Mouse (Mus musculus) liver, embryonic 16.5 days (tissue): ENCODE results near the gene Prdm8. TPM values are rescaled to one million over a fixed set of nuclear protein-coding genes. Genes with fewer than 3 reads are reported as not detected.

Experiments used
- ATAC-seq: fragments of 200-750 bp; cut with Nextera tagmentation; 2 replicates; pipeline ENCODE4 v1.8.0; 2017; ENCODE audit warnings: low read depth, mild to moderate bottlenecking, moderate number of reproducible peaks, moderate library complexity
- H3K27ac ChIP-seq: fragments of 300-500 bp; sonication (generic); 2 replicates; pipeline ENCODE4 v1.5.1; 2014; ENCODE audit warnings: mild to moderate bottlenecking, low read length
- H3K27me3 ChIP-seq: fragments of 300-500 bp; sonication (generic); 2 replicates; pipeline ENCODE4 v1.6.1; 2014; ENCODE audit warnings: low read depth, low read length, mixed read lengths; ENCODE audit not compliant: control insufficient read depth, insufficient read depth
- H3K36me3 ChIP-seq: fragments of 300-500 bp; sonication (generic); 2 replicates; pipeline ENCODE4 v1.6.1; 2014; ENCODE audit warnings: mild to moderate bottlenecking; ENCODE audit not compliant: control insufficient read depth, insufficient read depth
- H3K4me1 ChIP-seq: fragments of 300-500 bp; sonication (generic); 2 replicates; pipeline ENCODE4 v1.6.1; 2014; ENCODE audit warnings: low read depth, low read length, mixed read lengths; ENCODE audit not compliant: control insufficient read depth
- H3K4me2 ChIP-seq: fragments of 300-500 bp; sonication (generic); 2 replicates; pipeline ENCODE4 v1.6.1; 2014; ENCODE audit warnings: low read depth, low read length, mixed read lengths
- H3K4me3 ChIP-seq: fragments of 300-500 bp; sonication (generic); 2 replicates; pipeline ENCODE4 v1.5.1; 2014; ENCODE audit warnings: low read depth, mild to moderate bottlenecking, low read length
- H3K9ac ChIP-seq: fragments of 300-500 bp; sonication (generic); 2 replicates; pipeline ENCODE4 v1.6.1; 2014; ENCODE audit warnings: low read depth, low read length
- H3K9me3 ChIP-seq: fragments of 300-500 bp; sonication (generic); replicated peaks from 2 replicates; pipeline ENCODE4 v1.6.1; 2016; ENCODE audit warnings: low read length; ENCODE audit not compliant: control insufficient read depth
- WGBS: fragments of 180-500 bp; shearing (Covaris S2); extraction: QIAGEN DNeasy Blood & Tissue Kit; methylation state at CpG from one replicate; pipeline ENCODE4 v1.1.7; 2014; ENCODE audit not compliant: insufficient replicate concordance; 5-methylcytosine and 5-hydroxymethylcytosine counted together
- polyA plus RNA-seq: library from polyadenylated mRNA; unstranded; fragments of >200 nt; fragmentation: Nextera tagmentation; extraction: Ambion mirVana; gene quantifications from 2 replicates; pipeline ENCODE4 v1.2.1, GENCODE M21; 2015

Gene Prdm8
- polyA plus RNA-seq, result not detected in 2 replicates

GRCm38 (mm10) chr5:98167180-98167824, at the start of gene Prdm8:
Gene Prdm8 (plus strand): TSS chr5:98167198.
- H3K9ac ChIP-seq, result no peak within 1 kb of the TSS
- peak within 1 kb of the TSS; percentile 55 for H3K4me2 ChIP-seq
- H3K27me3 ChIP-seq, result peaks cover 69% of the 10 kb centered on the region
- no peaks in the 10 kb centered on the region for H3K9me3 ChIP-seq
- ATAC-seq, result peak; percentile 76
- no peaks in the 10 kb centered on the region for H3K36me3 ChIP-seq
- no peaks in the 10 kb centered on the region; the same call in none of the 2 replicates for H3K4me1 ChIP-seq
- under 1% methylated on average over 50 of the region's 51 CpGs for WGBS
- H3K27ac ChIP-seq, result no peak within 1 kb of the TSS
- peak within 1 kb of the TSS; percentile 45 for H3K4me3 ChIP-seq

GRCm38 (mm10) chr5:98127074-98127473, 39.9 kb upstream of the Prdm8 start:
- H3K27me3 ChIP-seq, result no peaks in the 10 kb centered on the region
- no peaks in the 10 kb centered on the region for H3K9me3 ChIP-seq
- H3K9ac ChIP-seq, result no peak overlapping the region
- no peak for ATAC-seq
- H3K4me2 ChIP-seq, result no peak overlapping the region
- H3K36me3 ChIP-seq, result no peaks in the 10 kb centered on the region
- H3K4me3 ChIP-seq, result no peak overlapping the region
- no peaks in the 10 kb centered on the region for H3K4me1 ChIP-seq
- no peak overlapping the region for H3K27ac ChIP-seq
- 51% methylated on average over 3 of the region's 3 CpGs for whole genome bisulfite sequencing

- Histone ChIP-seq H3K27me3 (no peaks in the 10 kb centered on the region), H3K9ac (no peak overlapping the region), H3K4me1 (no peaks in the 10 kb centered on the region), H3K36me3 (no peaks in the 10 kb centered on the region), H3K9me3 (no peaks in the 10 kb centered on the region), H3K4me3 (no peak overlapping the region), H3K4me2 (no peak overlapping the region), H3K27ac (no peak overlapping the region)
- no peak for ATAC-seq
- WGBS, result 69% methylated on average over 14 of the region's 14 CpGs
These were observed 28.3 kb upstream of the Prdm8 start for GRCm38 (mm10) chr5:98138545-98139296.

DNA sequence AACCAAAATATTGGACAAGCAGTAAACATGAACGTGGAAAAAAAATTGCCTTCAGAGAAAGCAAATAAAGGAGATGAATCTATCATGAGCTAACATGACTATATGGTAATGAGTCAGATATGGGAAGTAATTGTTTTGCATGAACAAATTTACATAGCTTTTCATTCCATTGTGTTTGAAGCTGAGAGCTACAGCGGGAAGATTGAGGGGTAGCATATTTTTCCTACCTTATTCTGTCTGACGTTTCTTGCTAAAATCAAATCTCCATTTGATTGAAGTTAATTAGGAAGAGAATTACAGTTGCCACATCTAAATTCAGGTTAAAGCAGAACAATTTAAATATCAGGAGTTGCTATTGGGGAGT, 27.7 kb upstream of the Prdm8 start:
- H3K4me2 ChIP-seq, result no peak overlapping the region

DNA sequence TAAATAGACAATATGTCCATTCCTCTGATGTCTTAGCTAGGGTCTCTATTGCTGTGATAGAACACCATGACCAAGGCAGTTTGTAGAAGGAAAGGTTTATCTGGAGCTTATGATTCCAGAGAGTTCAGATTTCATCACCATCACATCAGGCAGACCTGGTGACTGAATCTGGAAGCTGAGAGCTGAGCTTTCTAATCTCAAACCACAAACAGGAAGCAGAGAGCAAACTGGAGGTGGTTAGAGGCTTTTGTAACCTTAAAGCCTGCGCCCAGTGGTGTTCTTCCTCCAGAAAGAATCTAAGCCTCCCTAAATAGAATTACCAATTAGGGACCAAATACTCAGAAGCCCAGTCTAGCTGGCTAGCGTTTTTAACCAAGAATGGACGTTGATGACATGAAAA, 20.1 kb upstream of the Prdm8 start:
- Histone ChIP-seq H3K9ac (no peak overlapping the region), H3K27me3 (no peaks in the 10 kb centered on the region), H3K4me3 (no peak overlapping the region), H3K4me1 (no peaks in the 10 kb centered on the region), H3K36me3 (no peaks in the 10 kb centered on the region), H3K27ac (no peak overlapping the region), H3K4me2 (no peak overlapping the region), H3K9me3 (no peaks in the 10 kb centered on the region)
- 13% methylated on average over 3 of the region's 3 CpGs for WGBS
- no peak for ATAC-seq

More for the DNA sequence above, 27.7 kb upstream of the Prdm8 start:
- 58% methylated on average over 3 of the region's 3 CpGs for WGBS
- Histone ChIP-seq H3K27ac (no peak overlapping the region), H3K4me1 (no peaks in the 10 kb centered on the region), H3K9ac (no peak overlapping the region), H3K9me3 (no peaks in the 10 kb centered on the region), H3K4me3 (no peak overlapping the region), H3K27me3 (no peaks in the 10 kb centered on the region), H3K36me3 (no peaks in the 10 kb centered on the region)
- no peak for ATAC-seq

DNA sequence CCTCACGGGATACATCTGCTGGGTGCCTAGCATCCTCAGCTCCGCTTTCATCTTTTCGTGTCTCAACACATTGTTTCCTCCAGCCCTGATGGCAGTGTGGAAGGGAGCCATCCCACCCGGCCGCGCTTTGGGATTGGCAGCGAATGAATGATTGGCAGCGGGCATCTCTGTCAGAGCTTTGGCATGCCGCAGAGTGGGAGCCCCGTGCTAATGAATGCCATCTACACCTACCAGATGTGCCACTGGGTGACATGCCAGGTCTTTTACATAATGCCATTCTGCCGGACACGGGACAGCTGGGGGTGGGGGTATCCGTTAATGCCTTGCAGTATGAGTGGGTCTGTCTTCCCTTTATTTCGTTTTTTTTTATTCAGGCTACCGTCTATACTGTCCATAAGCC, 882 bp upstream of the Prdm8 start:
- no peak for ATAC-seq
- peaks cover 57% of the 10 kb centered on the region for H3K27me3 ChIP-seq

DNA sequence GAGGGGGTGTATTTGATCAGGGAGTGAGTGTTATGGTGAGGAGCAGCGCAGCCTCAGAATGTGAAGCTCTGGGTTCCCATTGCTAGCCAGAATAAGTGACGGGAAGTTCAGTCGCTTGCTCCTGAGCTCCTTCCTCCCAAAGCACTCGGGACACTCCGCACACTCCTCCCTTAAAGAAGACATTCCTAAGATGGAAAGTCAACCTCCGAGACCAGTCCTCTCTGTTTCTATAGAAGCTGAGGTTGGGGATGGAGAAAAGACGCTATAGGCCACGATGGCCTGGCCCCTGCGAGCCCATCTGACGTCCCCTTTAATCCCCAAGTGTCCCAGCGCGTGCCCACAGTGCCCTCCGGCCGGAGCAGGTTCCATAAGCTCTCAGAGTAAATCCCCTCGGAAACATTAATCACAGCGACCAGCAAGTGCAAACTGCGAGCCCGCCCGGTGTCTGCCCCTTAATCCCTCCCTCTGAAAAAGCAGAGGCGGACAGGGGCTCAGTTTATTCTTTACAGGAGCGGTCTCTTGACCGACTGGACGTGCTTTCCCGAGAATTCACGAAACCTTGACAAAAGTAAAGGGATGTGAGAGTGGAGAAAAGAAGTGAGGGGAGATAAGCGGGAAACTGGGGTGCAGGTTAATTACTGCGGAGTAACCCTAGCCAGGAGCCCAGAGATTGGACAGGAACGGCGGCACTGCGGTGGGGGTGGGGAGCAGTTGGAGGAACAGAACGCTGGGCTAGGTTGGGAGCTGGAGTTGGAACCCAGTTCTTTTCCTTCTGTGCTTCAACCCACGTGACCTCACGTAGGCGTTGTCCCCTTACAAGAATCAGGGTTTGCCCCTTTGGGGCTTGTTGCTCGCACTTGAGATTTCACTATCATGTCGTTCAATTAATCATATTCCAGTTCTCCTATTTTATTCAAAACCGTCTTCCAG, 1.6 kb downstream of the Prdm8 start:
- WGBS, result 2% methylated on average over 37 of the region's 37 CpGs
- Histone ChIP-seq H3K9ac (no peak overlapping the region), H3K4me3 (no peak overlapping the region), H3K4me2 (peak overlapping the region; percentile 12; the same call in 1 of the 2 replicates), H3K36me3 (no peaks in the 10 kb centered on the region), H3K27ac (no peak overlapping the region), H3K9me3 (no peaks in the 10 kb centered on the region), H3K27me3 (peaks cover 82% of the 10 kb centered on the region), H3K4me1 (no peaks in the 10 kb centered on the region; the same call in none of the 2 replicates)
- ATAC-seq, result no peak

More for the DNA sequence above, 882 bp upstream of the Prdm8 start:
- H3K27ac ChIP-seq, result no peak overlapping the region
- no peak overlapping the region for H3K4me2 ChIP-seq
- no peaks in the 10 kb centered on the region for H3K9me3 ChIP-seq
- H3K9ac ChIP-seq, result no peak overlapping the region
- H3K4me1 ChIP-seq, result no peaks in the 10 kb centered on the region; the same call in none of the 2 replicates
- no peak overlapping the region for H3K4me3 ChIP-seq
- H3K36me3 ChIP-seq, result no peaks in the 10 kb centered on the region
- WGBS, result 4% methylated on average over 15 of the region's 15 CpGs

GRCm38 (mm10) chr5:98169376-98170351, 2.7 kb downstream of the Prdm8 start:
- 3% methylated on average over 30 of the region's 30 CpGs for WGBS
- Histone ChIP-seq H3K4me1 (no peaks in the 10 kb centered on the region; the same call in none of the 2 replicates), H3K36me3 (no peaks in the 10 kb centered on the region), H3K27me3 (peaks cover 83% of the 10 kb centered on the region), H3K9ac (no peak overlapping the region), H3K4me2 (no peak overlapping the region), H3K9me3 (no peaks in the 10 kb centered on the region), H3K27ac (no peak overlapping the region), H3K4me3 (no peak overlapping the region)
- no peak for ATAC-seq
